Mouse (Mus musculus) megakaryocyte-erythroid progenitor cell, adult 5-6 weeks (primary cell): ENCODE measurements around the gene Zdbf2. TPM values are rescaled to one million over a fixed set of nuclear protein-coding genes. Genes with fewer than 3 reads are reported as not detected.

Experiments
- ATAC-seq: replicated peaks from 2 replicates; pipeline ENCODE4 v1.8.0; 2016; ENCODE audit warnings: mild to moderate bottlenecking, inconsistent platforms; ENCODE audit not compliant: severe bottlenecking, poor library complexity, low FRiP score, low TSS enrichment
- total RNA-seq, 2 experiments: library from RNA; stranded (forward) in 1 of 2; stranded (reverse) in 1 of 2; fragments of 200-1000, 215-1000 nt in 1 of 2; fragments of >200 nt in 1 of 2; fragmentation: Nextera tagmentation in 1 of 2; gene quantifications; 2 replicates each; pipeline ENCODE4 v1.2.3; 2014 to 2017

Gene Zdbf2
- not detected in 2 replicates for total RNA-seq (2014; fragmentation: Nextera tagmentation)
- not detected in 2 replicates for total RNA-seq (2017)

- no peak for ATAC-seq
These were observed at the start of gene Zdbf2 for GRCm38 (mm10) chr1:63272741-63273338. Zdbf2 (plus strand) TSS chr1:63273265.

GRCm38 (mm10) chr1:63225009-63225408, 48.1 kb upstream of the Zdbf2 start:
- no peak for ATAC-seq

GRCm38 (mm10) chr1:63225890-63226289, 47.2 kb upstream of the Zdbf2 start:
- no peak for ATAC-seq

- no peak for ATAC-seq
These were observed 45.8 kb upstream of the Zdbf2 start for GRCm38 (mm10) chr1:63227241-63227640.

GRCm38 (mm10) chr1:63237371-63237770, 35.7 kb upstream of the Zdbf2 start:
- no peak for ATAC-seq

GRCm38 (mm10) chr1:63239305-63239704, 33.8 kb upstream of the Zdbf2 start:
- ATAC-seq = no peak

GRCm38 (mm10) chr1:63239751-63240150, 33.3 kb upstream of the Zdbf2 start:
- ATAC-seq = no peak

GRCm38 (mm10) chr1:63243854-63244253, 29.2 kb upstream of the Zdbf2 start:
- ATAC-seq = no peak

- ATAC-seq = no peak
These were observed 26.1 kb upstream of the Zdbf2 start for GRCm38 (mm10) chr1:63246862-63247521.

GRCm38 (mm10) chr1:63247831-63248359, 25.2 kb upstream of the Zdbf2 start:
- ATAC-seq = no peak

GRCm38 (mm10) chr1:63248360-63248851, 24.7 kb upstream of the Zdbf2 start:
- ATAC-seq = no peak

GRCm38 (mm10) chr1:63249261-63249660, 23.8 kb upstream of the Zdbf2 start:
- no peak for ATAC-seq

- no peak for ATAC-seq
These were observed 20.5 kb upstream of the Zdbf2 start for GRCm38 (mm10) chr1:63252351-63253209.

- ATAC-seq = no peak
These were observed 19.8 kb upstream of the Zdbf2 start for GRCm38 (mm10) chr1:63253291-63253690.

- ATAC-seq = no peak
These were observed 18.0 kb upstream of the Zdbf2 start for GRCm38 (mm10) chr1:63255101-63255500.

GRCm38 (mm10) chr1:63256083-63256482, 17.0 kb upstream of the Zdbf2 start:
- no peak for ATAC-seq

- ATAC-seq = no peak
These were observed 14.6 kb upstream of the Zdbf2 start for GRCm38 (mm10) chr1:63258501-63258900.

GRCm38 (mm10) chr1:63259271-63259830, 13.7 kb upstream of the Zdbf2 start:
- ATAC-seq = no peak

- ATAC-seq = no peak
These were observed 12.9 kb upstream of the Zdbf2 start for GRCm38 (mm10) chr1:63259916-63260741.
